Mouse (Mus musculus) ES-Bruce4 (cell line): ENCODE data around the gene Timmdc1. TPM values are rescaled to one million over a fixed set of nuclear protein-coding genes. Genes with fewer than 3 reads are reported as not detected.

ENCODE experiments used
- H3K27ac ChIP-seq: 2 replicates; pipeline ENCODE4 v1.5.1; 2012; ENCODE audit warnings: low read length, inconsistent platforms; ENCODE audit not compliant: insufficient read depth
- H3K27me3 ChIP-seq: 2 replicates; pipeline ENCODE4 v1.6.1; 2012; ENCODE audit warnings: mild to moderate bottlenecking, low read length, inconsistent platforms; ENCODE audit not compliant: control insufficient read depth, poor library complexity, insufficient read depth, severe bottlenecking
- H3K36me3 ChIP-seq: 2 replicates; pipeline ENCODE4 v1.6.1; 2012; ENCODE audit warnings: inconsistent platforms, mild to moderate bottlenecking, low read length, moderate library complexity; ENCODE audit not compliant: control insufficient read depth, poor library complexity, insufficient read depth, severe bottlenecking
- H3K4me1 ChIP-seq: one replicate; pipeline ENCODE4 v1.8.1; 2011; ENCODE audit warnings: low read length; ENCODE audit not compliant: control insufficient read depth, insufficient read depth
- H3K4me3 ChIP-seq: 2 replicates; pipeline ENCODE4 v1.5.1; 2011; ENCODE audit warnings: low read depth, mild to moderate bottlenecking, low read length
- H3K9ac ChIP-seq: 2 replicates; pipeline ENCODE4 v1.6.1; 2012; ENCODE audit warnings: low read depth, mild to moderate bottlenecking, inconsistent platforms; ENCODE audit not compliant: poor library complexity, severe bottlenecking
- H3K9me3 ChIP-seq: replicated peaks from 2 replicates; pipeline ENCODE4 v1.6.1; 2012; ENCODE audit warnings: mild to moderate bottlenecking, low read length, inconsistent platforms; ENCODE audit not compliant: control insufficient read depth, poor library complexity, insufficient read depth, severe bottlenecking
- CTCF ChIP-seq: IDR thresholded peaks from one replicate; pipeline ENCODE4 v1.8.1; 2011; ENCODE audit warnings: low read depth, low read length
- EP300 ChIP-seq: IDR thresholded peaks from 2 replicates; pipeline ENCODE4 v1.6.1; 2011; ENCODE audit warnings: low read depth, low read length; ENCODE audit not compliant: insufficient read depth
- POLR2A ChIP-seq: IDR thresholded peaks from one replicate; pipeline ENCODE4 v1.8.1; 2011; ENCODE audit warnings: low read length; ENCODE audit not compliant: insufficient read depth
- polyA plus RNA-seq: library from polyadenylated mRNA; stranded (reverse); fragments of >200 nt; gene quantifications from 2 replicates; pipeline ENCODE4 v1.2.4, GENCODE M21; 2011; ENCODE audit warnings: low read depth; ENCODE audit not compliant: missing spikeins, insufficient read depth, insufficient read length

Gene Timmdc1
- polyA plus RNA-seq, 1 experiment = 46.4 TPM

GRCm38 (mm10) chr16:38536544-38537146, 14.2 kb upstream of the Timmdc1 start:
- Histone ChIP-seq H3K9ac (no peak overlapping the region), H3K36me3 (peaks cover 86% of the 10 kb centered on the region), H3K4me3 (no peak overlapping the region), H3K27ac (0 out of 2 replicates have a peak overlapping the region, but pooled peaks have one; percentile 72), H3K9me3 (no peaks in the 10 kb centered on the region), H3K27me3 (no peaks in the 10 kb centered on the region), H3K4me1 (peaks cover 7% of the 10 kb centered on the region)
- TF ChIP-seq CTCF (peak; percentile 80), POLR2A (no peak), EP300 (no peak)

DNA sequence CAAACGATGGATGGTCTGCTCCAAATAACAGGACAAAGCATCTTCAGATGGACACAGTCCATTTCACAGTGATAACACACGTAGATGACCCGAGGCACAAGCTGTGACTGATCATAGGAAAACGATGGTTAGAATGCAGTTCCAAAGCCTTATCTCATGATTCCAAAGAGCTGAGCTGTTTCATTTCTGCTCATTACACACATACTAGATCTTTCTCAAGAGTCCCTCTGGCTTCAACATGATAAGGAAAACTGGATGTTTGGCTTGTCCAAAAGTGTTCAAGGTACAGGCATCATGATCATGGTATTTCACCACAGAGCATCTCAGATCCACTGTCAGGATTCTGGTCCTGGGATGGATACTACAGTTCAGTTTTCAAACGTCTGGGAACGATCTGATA, 3.8 kb upstream of the Timmdc1 start:
- Histone ChIP-seq H3K27me3 (no peaks in the 10 kb centered on the region), H3K9ac (no peak overlapping the region), H3K4me1 (peaks cover 1% of the 10 kb centered on the region), H3K9me3 (no peaks in the 10 kb centered on the region), H3K27ac (no peak overlapping the region), H3K4me3 (no peak overlapping the region), H3K36me3 (peaks cover 74% of the 10 kb centered on the region)
- TF ChIP-seq POLR2A = no peak
- no peak for TF ChIP-seq CTCF

DNA sequence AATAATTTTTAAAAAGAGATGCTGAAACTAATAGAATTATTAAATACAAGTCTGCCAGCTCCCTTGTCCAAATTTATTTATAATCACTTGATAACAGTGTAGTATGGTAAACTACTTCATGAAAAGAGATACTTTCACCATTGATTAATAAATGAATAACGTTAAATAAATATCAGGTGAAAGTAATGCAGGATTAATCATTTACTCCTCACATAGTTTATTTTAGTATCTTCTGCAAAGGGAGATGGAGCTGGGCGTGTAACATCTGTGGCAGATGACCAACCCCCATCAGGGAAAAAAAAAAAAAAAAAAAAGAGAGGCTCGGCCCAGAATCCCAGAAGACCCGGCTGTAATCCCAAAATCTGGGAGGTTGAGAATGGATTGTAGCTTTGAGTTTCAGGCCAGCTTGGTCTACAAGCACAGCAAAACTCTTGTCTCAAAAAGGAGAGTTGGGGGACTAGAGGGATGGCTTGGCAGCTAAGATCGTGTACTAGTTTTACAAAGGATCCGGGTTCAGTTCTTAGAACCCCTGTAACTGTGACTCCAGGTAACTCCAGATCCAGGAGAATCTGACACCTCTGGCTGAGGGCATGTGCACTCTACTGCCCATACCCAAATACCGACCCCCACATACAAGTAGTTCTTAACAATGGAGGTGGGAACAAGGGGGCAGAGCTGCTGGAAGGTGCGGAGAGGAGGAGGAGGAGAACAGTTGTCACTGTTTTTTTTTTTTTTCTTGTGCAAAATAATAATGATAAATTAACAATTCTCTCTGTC, 1.1 kb downstream of the Timmdc1 start:
- Histone ChIP-seq H3K9ac (peak overlapping the region; percentile 89), H3K36me3 (peaks cover 40% of the 10 kb centered on the region), H3K9me3 (no peaks in the 10 kb centered on the region), H3K4me3 (peak overlapping the region; percentile 63), H3K4me1 (peaks cover 1% of the 10 kb centered on the region), H3K27ac (no peak overlapping the region), H3K27me3 (no peaks in the 10 kb centered on the region)
- no peak for TF ChIP-seq CTCF
- no peak for TF ChIP-seq EP300
- no peak for TF ChIP-seq POLR2A

DNA sequence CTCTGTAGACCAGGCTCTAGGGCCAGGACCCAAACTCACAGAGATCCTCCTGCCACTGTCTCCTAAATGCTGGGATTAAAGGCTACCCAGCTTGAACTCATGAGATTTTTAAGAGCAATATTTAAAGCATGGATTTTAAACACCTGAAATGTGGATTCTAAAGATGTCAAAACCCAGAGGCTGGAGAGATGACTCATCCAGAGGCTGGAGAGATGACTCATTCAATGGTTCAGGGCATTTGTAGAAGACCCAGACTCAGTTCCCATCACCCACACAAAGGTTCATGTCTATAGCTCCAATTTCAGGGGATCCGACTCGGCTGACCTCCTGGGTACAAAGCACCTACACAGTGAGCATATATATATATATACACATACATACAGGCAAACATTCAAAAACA, 3.3 kb downstream of the Timmdc1 start:
- Histone ChIP-seq H3K4me1 (peaks cover 1% of the 10 kb centered on the region), H3K36me3 (peaks cover 25% of the 10 kb centered on the region), H3K4me3 (no peak overlapping the region), H3K9ac (no peak overlapping the region), H3K27me3 (no peaks in the 10 kb centered on the region), H3K27ac (no peak overlapping the region), H3K9me3 (no peaks in the 10 kb centered on the region)
- TF ChIP-seq CTCF = no peak
- TF ChIP-seq POLR2A = no peak
- TF ChIP-seq EP300 = no peak

DNA sequence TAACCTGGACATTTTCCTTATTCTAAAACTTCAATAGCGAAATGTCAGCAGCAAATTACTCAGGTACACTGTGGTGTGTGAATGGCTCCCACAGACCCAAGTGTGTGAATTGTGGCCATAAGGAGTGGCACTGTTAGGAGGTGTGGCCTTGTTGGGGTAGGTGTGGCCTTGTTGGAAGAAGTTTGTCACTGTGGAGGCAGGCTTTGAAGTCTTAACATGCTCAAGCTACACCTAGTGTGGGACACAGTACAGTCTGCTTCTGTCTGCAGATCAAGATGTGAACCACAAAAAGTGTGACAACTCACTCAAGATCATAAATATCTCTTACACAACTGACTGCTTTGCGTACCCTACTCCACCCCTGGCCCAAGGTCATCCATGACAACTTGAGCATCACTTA, 11.6 kb downstream of the Timmdc1 start:
- Histone ChIP-seq H3K36me3 (0 out of 2 replicates have a peak, but pooled peaks cover 7% of the 10 kb centered on the region), H3K4me1 (no peaks in the 10 kb centered on the region), H3K4me3 (no peak overlapping the region), H3K9ac (no peak overlapping the region), H3K27ac (no peak overlapping the region), H3K27me3 (no peaks in the 10 kb centered on the region), H3K9me3 (no peaks in the 10 kb centered on the region)
- TF ChIP-seq EP300 (no peak), CTCF (no peak), POLR2A (no peak)

DNA sequence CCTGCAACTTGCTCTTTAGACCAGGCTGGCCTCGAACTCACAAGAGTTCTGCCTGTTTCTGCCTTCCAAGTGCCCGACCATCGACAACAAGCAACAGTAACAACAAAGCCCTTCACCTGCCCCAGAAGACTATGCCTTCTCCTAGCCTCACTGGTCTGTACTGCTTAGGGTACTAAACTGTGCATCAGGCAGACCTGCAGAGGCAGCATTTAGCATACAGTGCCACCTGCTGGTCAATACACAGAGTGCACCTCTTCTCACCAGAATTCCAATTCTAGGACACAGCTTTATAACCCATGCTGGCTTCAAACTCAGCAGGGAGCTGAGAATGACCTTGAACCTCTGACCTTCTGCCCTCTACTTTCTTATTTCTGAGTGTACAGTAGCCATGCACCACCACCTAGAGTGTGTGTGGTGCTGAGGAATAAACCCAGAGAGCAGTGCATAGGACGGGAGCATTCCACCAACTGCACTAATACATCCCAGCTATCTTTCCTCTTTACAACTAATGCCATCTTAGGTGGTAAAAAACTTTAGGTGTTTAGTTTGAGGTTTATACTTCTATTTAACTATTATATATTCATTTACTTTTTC, 16.3 kb downstream of the Timmdc1 start:
- Histone ChIP-seq H3K27me3 (no peaks in the 10 kb centered on the region), H3K36me3 (0 out of 2 replicates have a peak, but pooled peaks cover 2% of the 10 kb centered on the region), H3K4me3 (no peak overlapping the region), H3K9me3 (no peaks in the 10 kb centered on the region), H3K9ac (no peak overlapping the region), H3K27ac (no peak overlapping the region), H3K4me1 (no peaks in the 10 kb centered on the region)
- TF ChIP-seq EP300 = no peak
- peak; percentile 75 for TF ChIP-seq CTCF
- no peak for TF ChIP-seq POLR2A
